Mouse (Mus musculus) G1E (cell line): ENCODE data around the gene Psmd13. TPM values are rescaled to one million over a fixed set of nuclear protein-coding genes. Genes with fewer than 3 reads are reported as not detected.
A peak's percentile ranks its signal among the peaks of the same experiment; 100 is the strongest.

Experiments
- ATAC-seq: 2 replicates; pipeline ENCODE4 v1.8.0; 2016; ENCODE audit warnings: mild to moderate bottlenecking; ENCODE audit not compliant: insufficient number of reproducible peaks, poor library complexity, low FRiP score, severe bottlenecking; ENCODE audit errors: extremely low read depth
- DNase-seq: peaks from one replicate; pipeline ENCODE4 v3.0.0; 2012; ENCODE audit warnings: low spot score
- H3K27me3 ChIP-seq: 2 replicates; pipeline ENCODE4 v1.6.1; 2012; ENCODE audit warnings: mild to moderate bottlenecking, low read length, inconsistent platforms; ENCODE audit not compliant: insufficient read depth
- H3K36me3 ChIP-seq: replicated peaks from 2 replicates; pipeline ENCODE3; 2012; ENCODE audit warnings: mild to moderate bottlenecking, inconsistent platforms
- H3K4me1 ChIP-seq: 2 replicates; pipeline ENCODE4 v1.6.1; 2012; ENCODE audit warnings: low read depth, low read length, inconsistent platforms, mixed read lengths; ENCODE audit not compliant: insufficient read depth
- H3K4me3 ChIP-seq: 2 replicates; pipeline ENCODE4 v1.5.1; 2012; ENCODE audit warnings: low read depth, mild to moderate bottlenecking, inconsistent platforms, low read length, moderate library complexity, mixed read lengths
- H3K9me3 ChIP-seq: replicated peaks from 2 replicates; pipeline ENCODE4 v1.6.1; 2012; ENCODE audit warnings: inconsistent platforms
- CTCF ChIP-seq: IDR thresholded peaks from 2 replicates; pipeline ENCODE4 v1.5.1; 2012; ENCODE audit warnings: low read depth, low read length, inconsistent platforms, mixed read lengths
- GATA1 ChIP-seq: IDR thresholded peaks from 2 replicates; pipeline ENCODE4 v1.6.1; 2012; ENCODE audit warnings: borderline replicate concordance, low read length, inconsistent platforms, mixed read lengths
- GATA2 ChIP-seq: IDR thresholded peaks from 2 replicates; pipeline ENCODE4 v1.6.1; 2012; ENCODE audit warnings: low read depth, low read length, inconsistent platforms, borderline replicate concordance
- POLR2AphosphoS5 ChIP-seq: IDR thresholded peaks from 2 replicates; pipeline ENCODE4 v1.6.1; 2012; ENCODE audit warnings: low read depth, low read length, inconsistent platforms; ENCODE audit not compliant: insufficient replicate concordance
- TAL1 ChIP-seq: conservative IDR thresholded peaks from 2 replicates; pipeline ENCODE4 v1.6.1; 2012; ENCODE audit warnings: low read depth, low read length, inconsistent platforms, mixed read lengths
- polyA plus RNA-seq: library from polyadenylated mRNA; stranded (reverse); fragments of >175 nt; gene quantifications from 2 replicates; pipeline ENCODE4 v1.2.3, GENCODE M21; 2012
- total RNA-seq, 2 experiments: library from RNA; stranded (forward) in 1 of 2; stranded (reverse) in 1 of 2; fragments of 200-1000 nt in 1 of 2; fragments of >200 nt in 1 of 2; fragmentation: Nextera tagmentation in 1 of 2; gene quantifications; 2 replicates each; pipeline ENCODE4 v1.2.3; 2014 to 2017

Gene Psmd13
- total and polyA plus RNA-seq, 3 experiments, result 70.1 to 195 (median 93.7) TPM

GRCm38 (mm10) chr7:140855860-140856784 is 25.6 kb upstream of the Psmd13 start, which contains the start of gene Gm45785:
Gene Gm45785 (minus strand): TSS chr7:140856331.
- peaks cover 74% of the 10 kb centered on the region for H3K36me3 ChIP-seq
- no peak for TF ChIP-seq GATA2
- no peak for TF ChIP-seq POLR2AphosphoS5
- no peak for TF ChIP-seq GATA1
- no peak for TF ChIP-seq TAL1
- no peak for TF ChIP-seq CTCF
- peak; percentile 93 for DNase-seq
- no peaks in the 10 kb centered on the region for H3K9me3 ChIP-seq
- peak; percentile 73 for ATAC-seq
- peak within 1 kb of the TSS; percentile 95 for H3K4me3 ChIP-seq
- H3K27me3 ChIP-seq, result no peaks in the 10 kb centered on the region
- H3K4me1 ChIP-seq, result peaks cover 71% of the 10 kb centered on the region

DNA sequence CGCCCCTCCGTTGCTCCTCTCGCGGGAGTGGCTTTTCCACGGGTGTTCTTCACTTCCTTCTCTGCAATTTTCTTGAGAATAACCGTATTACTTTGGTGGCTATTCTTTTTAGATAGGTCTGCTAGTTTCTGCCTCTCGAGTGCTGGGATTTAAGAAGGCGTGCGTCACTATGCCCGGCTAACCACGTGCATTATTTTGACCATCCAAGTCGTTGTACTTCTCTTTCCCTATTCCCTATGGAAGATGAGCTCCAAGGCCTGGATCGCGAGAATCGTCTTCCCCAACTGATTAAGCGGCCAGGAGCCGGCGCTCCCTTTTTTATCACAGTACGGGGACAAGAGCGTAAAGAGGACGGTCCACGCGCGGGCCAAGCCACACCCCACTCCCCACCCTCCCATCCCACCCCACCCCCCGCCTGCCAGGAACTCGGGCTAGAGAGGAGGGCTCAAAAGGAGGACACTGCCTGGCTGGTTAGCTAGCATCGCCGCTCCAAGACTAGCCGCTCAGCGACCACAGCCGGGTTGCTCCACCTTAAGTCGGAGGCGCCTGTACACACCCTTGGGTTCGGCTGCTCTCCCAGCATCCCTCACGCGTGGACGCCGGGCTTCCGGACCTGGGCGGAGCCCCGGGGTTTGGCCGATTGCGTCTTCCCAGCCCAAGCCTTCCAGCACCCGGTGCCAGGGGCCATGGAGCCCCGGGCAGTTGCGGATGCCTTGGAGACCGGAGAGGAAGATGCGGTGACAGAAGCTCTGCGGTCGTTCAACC is 24.8 kb upstream of the Psmd13 start, which contains the start of gene Ric8a:
Gene Ric8a, plus strand, starts transcription at position 173 of the 765 bp plus-strand sequence.
- H3K9me3 ChIP-seq, result no peaks in the 10 kb centered on the region
- peak within 1 kb of the TSS; percentile 95 for H3K4me3 ChIP-seq
- DNase-seq (peak; percentile 96), ATAC-seq (peak; percentile 37)
- H3K4me1 ChIP-seq, result peaks cover 69% of the 10 kb centered on the region
- H3K27me3 ChIP-seq, result no peaks in the 10 kb centered on the region
- H3K36me3 ChIP-seq, result peaks cover 75% of the 10 kb centered on the region
- TF ChIP-seq GATA2, result no peak
- no peak for TF ChIP-seq GATA1
- TF ChIP-seq CTCF, result no peak
- TF ChIP-seq POLR2AphosphoS5, result no peak
- TF ChIP-seq TAL1, result no peak

GRCm38 (mm10) chr7:140857550-140858505 is 23.9 kb upstream of the Psmd13 start, which contains the start of gene Bet1l:
Gene Bet1l (minus strand): TSS chr7:140857577.
- peak; percentile 35 for DNase-seq
- ATAC-seq, result no peak

GRCm38 (mm10) chr7:140858746-140859145 is 23.0 kb upstream of the Psmd13 start:
- ATAC-seq, result no peak

More at GRCm38 (mm10) chr7:140857550-140858505, 23.9 kb upstream of the Psmd13 start, which contains the start of gene Bet1l:
- Histone ChIP-seq H3K36me3 (peaks cover 75% of the 10 kb centered on the region), H3K9me3 (no peaks in the 10 kb centered on the region), H3K4me1 (peaks cover 65% of the 10 kb centered on the region), H3K27me3 (no peaks in the 10 kb centered on the region), H3K4me3 (peak within 1 kb of the TSS; percentile 95)
- TF ChIP-seq GATA2 (no peak), TAL1 (no peak), GATA1 (no peak), CTCF (no peak), POLR2AphosphoS5 (no peak)

DNA sequence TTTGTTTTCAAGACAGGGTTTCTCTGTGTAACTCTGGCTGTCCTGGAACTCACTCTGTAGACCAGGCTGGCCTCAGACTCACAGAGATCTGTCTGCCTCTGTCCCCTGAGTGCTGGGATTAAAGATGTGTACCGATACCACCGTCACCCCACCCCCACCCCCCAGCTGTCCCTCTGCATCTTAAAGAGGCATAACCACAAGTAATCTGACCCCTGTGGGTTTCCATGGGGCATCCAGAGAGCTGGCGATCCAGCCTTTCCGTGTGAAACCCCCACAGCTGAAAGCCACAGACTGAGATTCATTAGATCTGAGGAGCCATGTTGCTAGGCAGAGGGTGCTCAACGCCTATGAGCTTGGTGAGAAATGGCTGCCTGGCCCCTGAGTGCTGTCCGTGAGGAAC is 21.8 kb upstream of the Psmd13 start:
- Histone ChIP-seq H3K4me1 (peaks cover 44% of the 10 kb centered on the region), H3K36me3 (peaks cover 75% of the 10 kb centered on the region), H3K9me3 (no peaks in the 10 kb centered on the region), H3K4me3 (no peak overlapping the region), H3K27me3 (no peaks in the 10 kb centered on the region)
- DNase-seq (no peak), ATAC-seq (no peak)
- TF ChIP-seq POLR2AphosphoS5, result no peak
- TF ChIP-seq GATA2, result no peak
- TF ChIP-seq GATA1, result no peak
- TF ChIP-seq CTCF, result no peak
- no peak for TF ChIP-seq TAL1

More at GRCm38 (mm10) chr7:140858746-140859145, 23.0 kb upstream of the Psmd13 start:
- H3K27me3 ChIP-seq, result no peaks in the 10 kb centered on the region
- no peaks in the 10 kb centered on the region for H3K9me3 ChIP-seq
- peak overlapping the region; percentile 95 for H3K4me3 ChIP-seq
- peaks cover 75% of the 10 kb centered on the region for H3K36me3 ChIP-seq
- TF ChIP-seq POLR2AphosphoS5, result no peak
- no peak for TF ChIP-seq GATA2
- no peak for TF ChIP-seq TAL1
- TF ChIP-seq CTCF, result no peak
- no peak for TF ChIP-seq GATA1
- peaks cover 57% of the 10 kb centered on the region for H3K4me1 ChIP-seq
- no peak for DNase-seq
